Mouse (Mus musculus) urinary bladder, adult 18-20 months (tissue): ENCODE measurements around the gene Idh2.
A peak's percentile ranks its signal among the peaks of the same experiment; 100 is the strongest.

ENCODE experiments used
- DNase-seq, 2 experiments: peaks; one replicate each; pipeline ENCODE4 v3.0.0; 2022; ENCODE audit warnings: low spot score in 2 of 2, mixed read lengths in 2 of 2

Idh2 gene

DNA sequence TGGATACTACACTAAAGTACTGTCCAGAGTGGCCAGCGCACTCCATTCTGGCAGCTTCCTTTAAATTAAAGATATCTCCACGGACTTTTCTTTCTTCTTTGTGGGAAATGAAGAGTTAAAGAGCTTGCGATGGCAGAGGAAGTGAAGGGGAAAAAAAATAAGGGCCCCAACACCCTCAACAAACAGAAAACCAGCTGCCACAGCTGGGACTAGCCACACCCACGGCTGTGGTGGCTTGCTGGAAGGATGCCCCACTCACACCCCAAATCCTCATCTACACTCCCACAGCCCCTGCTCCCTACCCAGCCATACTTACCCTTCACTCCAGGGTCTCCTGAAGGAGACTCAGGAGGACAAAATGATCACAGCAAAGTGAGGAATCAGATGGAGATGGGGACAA, 7.9 kb upstream of the Idh2 start:
- no peak for DNase-seq

DNA sequence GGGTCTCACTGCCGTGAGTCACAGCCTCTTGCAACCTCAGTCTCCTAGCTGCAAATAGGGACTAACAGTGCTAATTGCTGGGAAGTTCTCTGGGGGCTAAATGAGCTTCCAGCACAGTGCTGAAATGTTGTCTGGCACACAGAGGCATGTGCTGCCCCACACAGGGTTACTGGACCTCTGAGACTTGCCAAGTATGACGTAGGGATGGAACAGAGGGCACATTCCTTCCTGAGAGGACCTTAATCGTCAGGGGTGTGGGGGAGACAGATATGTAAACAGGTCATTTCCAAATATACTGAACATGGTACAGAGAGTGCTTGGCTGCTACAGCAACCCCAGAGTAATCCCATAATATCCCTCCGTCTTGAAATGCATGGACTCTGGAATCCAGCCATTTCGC, 5.9 kb upstream of the Idh2 start:
- DNase-seq: no peak

DNA sequence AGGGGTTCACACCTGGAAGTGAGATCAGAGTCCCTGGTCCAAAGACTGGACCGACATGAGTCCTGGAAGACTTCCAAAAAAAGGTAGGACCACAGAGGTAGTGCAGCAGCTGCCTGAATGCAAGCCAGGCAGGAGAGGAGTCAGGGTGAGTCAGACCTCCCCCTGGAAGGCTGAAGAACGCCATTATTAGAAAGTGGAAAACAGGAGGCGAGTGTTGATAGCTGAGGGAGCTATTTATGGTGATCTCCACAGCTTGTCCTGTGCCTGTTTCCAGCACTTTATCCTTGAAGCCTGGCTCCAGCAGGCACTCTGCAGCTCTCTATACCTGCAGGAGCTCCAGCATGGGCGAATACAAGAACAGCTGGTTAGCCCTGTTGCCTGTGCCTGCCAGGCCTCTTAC, 4.0 kb upstream of the Idh2 start:
- no peak for DNase-seq

DNA sequence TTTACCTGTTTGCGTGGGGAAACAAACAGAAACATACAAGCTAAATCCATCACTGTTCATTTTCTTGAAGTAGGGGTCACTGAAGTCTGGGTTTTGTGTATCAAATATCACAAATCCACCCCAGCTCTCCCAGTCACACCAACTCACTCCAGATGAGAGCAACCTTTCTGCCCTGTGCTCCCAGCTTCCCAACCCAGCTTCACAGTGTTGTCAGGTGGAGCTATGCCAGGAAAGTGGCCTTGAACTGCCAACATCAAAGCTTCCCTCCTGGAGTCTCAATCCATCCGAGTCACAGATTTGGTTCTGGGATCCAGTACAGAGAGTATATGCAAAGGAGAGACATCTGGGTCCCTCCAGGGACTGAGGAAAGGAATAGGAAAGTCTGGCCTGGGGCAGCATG, 966 bp upstream of the Idh2 start:
- no peak for DNase-seq

DNA sequence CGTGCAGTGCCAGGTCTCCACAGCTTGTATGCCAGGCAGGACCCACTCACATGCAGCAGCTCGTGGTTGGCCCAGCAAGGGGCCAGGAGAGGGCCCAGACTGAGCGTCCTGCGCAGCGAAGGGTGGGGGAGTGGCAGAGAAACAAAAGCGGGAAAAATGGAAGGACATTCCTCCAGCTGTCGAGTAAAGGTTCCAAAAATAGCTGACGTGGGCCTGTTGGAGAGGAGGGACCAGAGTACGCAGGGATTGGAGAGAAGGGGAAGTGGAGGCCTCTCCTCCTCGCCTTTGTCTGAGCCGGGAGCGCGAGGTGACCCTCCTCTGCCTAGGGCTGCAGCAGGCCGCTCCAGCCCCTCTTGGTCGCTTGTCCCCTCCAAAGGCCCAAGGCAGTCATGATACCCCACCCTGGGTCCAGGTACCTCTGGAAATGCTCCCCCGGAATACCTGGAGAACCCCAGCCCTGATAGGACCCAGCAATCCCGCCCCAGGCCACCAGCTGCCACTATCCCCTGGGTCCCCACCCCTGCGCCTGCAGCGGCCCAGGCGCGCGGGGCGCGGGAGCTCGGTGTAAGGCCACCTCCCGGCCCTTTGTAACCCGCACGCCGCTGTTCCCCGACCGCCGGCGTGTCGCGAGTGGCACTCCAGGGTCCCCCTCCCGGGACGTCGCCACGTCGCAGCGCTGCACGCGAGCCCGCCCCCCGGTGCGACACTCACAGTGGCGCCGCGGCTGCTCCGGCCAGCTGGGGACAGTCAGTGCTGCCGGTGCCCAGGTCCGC, 555 bp downstream of the Idh2 start:
- DNase-seq: peak; percentile 39 to 52

DNA sequence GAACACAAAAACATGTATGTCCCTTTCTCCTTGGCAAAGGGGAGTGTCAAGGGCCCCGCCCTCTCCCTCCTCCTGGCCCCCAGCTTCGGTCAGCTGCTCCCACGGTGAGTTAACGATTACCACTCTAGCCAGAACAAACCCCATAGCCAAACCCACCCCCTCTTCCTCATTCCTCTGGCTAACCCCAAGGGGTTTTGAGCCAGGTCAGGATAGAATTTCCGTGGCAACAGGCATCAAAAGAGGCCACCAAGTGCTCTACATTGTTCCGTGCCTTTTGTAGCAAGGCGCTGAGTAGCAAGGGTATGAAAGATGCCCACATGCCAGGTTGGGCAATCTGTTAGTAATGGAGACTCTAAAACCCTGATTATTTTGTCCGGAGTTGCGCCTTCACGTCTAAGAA, 1.2 kb downstream of the Idh2 start:
- DNase-seq: no peak

DNA sequence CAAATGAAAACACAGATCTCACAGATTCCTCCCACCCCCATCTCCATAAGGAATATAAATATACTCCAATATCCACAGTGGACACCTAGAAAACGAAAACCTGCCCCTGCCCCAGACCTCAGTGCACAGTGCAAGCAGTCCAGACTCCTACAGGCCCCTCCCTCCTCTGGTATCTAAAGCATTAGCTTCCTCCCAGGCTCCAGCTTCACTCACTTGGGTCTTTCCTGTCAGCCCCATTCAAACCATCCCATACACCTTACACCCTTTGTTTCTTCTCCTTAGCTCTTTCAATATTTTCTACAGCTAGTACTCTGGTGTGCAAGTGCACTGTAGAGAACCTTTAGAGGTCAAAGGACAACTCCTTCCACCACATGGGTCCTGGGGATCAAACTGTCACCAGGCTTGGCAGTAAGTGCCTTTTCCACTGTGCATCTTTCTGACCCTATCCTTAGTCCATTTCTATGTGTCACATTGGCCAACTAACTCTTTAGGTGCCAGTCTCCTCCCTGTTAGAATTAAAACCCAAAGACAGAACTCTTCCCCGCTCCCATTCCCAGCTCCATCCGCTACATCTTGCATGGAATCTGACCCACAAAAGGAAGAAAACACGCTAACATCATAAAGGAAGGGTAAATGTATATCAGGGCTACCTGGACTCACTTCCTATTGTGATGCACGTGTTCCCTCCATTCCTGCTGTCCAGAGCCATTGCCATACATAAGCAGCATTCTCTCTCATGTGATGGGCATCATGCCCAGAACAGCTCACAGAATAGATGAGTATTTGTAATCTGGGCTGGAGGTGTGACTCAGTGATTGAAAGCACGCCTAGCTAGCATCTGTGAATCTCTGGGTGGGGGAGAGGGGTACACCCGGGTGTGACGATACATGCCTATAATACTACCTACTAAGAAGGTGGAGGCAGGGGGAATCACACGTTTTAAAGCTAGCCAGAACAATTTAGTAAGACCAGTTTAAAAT, 3.8 kb downstream of the Idh2 start:
- DNase-seq: no peak

DNA sequence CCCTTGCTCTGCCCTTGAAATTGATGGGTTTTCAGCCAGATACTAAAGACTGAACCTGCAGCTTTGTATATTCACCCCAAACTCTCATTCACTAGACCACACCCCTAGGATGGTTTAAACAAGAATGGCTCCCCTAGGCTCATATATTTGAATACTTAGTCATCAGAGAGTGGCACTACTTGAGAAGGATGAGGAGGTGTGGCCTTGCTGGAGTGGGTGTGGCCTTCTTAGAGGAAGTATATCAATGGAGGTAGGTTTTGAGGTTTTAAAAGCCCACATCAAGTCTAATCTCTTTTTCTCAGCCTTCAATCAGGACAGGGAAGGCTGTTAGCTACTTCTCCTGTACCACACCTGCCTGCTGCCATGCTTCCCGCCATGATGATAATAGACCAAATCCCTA, 8.8 kb downstream of the Idh2 start:
- DNase-seq: no peak

DNA sequence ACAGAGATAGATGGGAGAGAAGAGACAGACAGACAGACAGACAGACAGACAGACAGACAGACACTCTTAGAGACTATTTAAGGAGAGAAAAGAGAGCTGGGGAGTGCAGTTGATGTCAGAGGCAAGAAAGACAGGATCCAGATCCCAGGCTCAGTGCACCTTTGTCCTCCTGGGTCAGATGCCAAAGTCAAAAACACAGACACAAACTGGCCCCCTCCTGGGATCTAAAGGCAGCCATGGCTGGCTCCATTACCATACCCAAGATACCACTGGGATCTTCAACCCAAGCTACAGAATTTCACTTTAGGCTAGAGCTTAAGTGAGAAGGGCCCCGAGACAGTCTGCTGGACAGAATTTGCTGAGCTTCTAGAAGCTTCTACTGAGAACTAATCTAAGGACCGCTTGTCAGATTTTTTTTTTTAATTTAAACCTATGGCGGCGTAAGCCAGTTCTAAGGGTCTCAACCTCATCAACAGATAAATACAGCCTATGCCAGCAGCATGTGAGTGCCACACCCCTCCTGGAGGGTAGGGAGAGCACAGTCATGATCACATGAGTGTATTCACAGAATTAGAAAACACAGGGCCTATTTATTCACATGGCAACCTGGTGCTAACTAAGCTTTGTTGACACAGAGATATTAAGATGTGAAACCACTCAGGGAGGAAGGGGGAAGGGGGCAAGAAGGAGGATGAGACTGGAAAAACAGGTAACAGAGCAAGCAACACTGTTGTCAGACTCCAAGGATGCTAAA, 9.4 kb downstream of the Idh2 start:
- DNase-seq: no peak

DNA sequence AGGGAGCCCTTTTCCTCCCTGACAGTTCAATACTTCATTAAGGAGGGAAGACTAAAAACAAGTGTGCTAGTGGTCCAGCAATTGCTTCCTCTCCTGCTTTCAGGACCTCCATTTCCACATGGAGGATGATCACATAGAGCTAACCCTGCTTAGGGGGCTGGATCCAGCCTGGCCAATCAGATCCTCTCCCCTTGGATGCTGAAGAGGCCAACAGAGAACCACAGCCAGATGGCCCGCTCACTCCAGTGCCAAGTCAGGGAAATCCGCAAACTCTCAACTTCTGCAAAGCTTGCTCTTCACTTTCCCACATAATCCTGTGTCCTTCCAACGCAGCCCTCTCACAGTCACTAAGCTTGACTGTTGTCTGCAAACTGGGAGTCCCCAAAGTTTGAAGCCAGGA, 11.9 kb downstream of the Idh2 start:
- no peak for DNase-seq

DNA sequence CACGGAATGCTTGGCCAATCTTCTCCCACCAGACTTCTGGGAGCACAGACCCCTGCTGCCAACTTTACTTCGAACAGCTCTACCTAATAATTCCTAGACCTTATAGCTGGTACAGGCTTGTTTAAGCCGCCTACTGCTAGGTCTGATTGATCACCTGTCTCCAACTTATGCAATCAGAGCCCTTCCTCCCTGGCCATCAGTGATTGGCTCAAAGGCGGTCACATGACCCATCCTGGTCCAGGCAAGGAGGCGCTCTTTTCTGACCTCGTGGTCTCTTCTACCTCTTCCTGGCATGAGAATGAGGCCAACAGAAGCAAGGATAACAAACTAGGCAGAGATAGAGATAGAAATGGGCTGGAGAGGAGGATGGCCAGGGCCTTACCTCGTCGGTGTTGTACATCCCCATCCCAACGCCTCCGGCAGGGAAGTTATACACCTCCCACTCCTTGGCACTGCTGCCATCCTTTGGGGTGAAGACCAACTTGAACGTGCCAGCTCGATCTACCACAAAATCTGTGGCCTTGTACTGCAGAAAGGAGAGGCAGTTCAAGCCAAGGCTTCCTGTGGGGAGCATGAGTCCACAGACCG, 16.7 kb downstream of the Idh2 start:
- DNase-seq: no peak

DNA sequence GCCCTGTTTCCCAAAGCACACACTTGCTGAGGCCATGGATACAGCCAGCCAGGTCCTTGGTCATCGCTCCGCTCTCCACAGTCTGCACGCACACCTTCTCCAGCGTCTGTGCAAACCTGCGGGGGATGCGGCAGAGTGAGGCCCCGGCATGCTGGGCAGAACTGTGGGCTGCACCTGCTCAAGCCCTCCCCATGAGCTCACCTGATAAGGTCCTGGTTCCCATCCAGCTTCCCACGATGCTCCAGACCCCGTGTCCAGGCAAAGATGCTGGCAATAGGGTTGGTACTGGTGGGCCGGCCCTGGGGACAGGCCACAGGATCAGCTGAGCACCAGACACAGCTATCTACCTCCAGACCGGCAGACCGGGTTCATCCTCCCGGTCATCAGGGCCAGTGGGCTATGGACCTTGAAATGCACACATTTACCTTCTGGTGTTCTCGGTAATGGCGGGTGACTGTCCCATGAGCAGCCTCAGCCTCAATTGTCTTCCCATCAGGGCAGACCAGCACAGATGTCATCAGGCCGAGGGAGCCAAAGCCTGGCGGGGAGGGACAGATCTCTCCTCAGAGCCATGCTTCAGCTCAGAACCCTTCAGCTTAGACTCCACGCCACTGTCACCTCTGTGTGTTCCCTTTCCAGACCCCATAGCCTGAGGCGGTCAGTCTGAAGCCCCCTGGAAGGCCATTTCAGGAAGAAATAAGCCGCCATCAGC, 19.4 kb downstream of the Idh2 start:
- DNase-seq: no peak

DNA sequence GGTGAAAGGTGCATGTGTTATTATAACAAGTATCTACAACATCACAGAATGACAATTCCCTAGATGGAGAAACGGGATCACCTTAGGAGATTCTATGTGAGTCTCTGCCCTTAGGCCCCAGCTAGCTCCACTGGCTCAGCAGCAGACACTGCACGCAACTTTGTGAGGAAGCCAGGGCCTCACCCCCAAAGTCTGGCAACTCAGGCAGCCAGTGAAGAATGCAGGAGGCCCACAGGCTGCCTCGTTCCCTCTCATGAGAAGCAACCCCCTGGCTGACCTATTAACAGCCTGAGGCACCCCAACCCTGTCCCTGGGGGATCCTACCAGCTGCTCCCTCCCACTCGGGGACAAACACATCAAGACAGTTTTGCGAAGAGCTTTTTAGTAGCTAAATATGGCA, 20.7 kb downstream of the Idh2 start:
- no peak for DNase-seq

DNA sequence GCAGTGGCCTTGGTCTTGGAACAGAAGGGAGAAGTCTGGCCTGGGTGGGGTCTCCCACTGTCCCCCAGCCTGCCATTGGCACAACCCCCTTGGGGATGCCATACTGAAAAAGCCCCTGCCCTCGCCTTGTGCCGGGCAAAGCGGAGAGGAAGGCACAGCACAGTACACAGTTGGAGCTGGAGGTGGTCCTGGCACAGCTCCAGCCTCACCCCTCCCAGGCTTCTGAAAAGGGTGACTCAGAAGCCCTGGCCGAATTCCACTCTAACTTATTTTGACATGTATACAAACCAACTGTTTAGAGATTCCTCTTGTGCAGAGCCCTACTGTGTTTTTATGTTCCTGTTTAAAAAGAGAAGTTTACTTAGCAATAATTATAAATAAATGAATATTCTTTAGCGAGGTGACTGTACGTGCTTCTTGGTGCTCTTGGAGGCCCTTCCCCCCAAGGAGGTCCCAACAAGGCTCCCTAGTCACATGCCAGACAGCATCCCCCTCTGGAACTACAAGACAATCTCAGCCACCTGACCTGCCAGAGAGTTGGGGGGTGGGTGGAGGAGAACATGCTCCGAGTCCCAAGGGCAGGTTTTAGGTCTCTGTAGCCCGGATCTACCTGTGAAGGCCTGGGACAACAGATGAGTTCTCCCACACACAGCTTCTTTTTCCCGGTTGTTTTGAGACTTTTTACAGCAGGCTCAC, 22.7 kb downstream of the Idh2 start:
- peak; percentile 55 to 74 for DNase-seq

DNA sequence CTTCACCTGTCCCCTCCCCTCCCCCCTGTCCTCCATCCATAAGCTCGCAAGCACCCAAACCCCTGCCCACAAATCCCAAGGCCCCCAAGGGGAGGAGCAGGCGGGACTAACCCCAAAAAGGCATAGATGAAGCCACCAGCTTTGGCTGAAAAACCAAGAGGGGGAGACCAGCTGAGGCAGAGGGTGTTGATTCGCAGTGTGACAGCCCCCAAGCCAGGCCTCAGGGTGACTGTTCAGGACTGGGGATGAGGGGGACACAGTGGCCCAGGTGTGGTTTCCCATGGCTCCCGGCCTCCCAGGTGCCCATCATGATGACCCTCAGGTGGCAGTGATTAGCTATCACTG, 23.4 kb downstream of the Idh2 start:
- DNase-seq: no peak

DNA sequence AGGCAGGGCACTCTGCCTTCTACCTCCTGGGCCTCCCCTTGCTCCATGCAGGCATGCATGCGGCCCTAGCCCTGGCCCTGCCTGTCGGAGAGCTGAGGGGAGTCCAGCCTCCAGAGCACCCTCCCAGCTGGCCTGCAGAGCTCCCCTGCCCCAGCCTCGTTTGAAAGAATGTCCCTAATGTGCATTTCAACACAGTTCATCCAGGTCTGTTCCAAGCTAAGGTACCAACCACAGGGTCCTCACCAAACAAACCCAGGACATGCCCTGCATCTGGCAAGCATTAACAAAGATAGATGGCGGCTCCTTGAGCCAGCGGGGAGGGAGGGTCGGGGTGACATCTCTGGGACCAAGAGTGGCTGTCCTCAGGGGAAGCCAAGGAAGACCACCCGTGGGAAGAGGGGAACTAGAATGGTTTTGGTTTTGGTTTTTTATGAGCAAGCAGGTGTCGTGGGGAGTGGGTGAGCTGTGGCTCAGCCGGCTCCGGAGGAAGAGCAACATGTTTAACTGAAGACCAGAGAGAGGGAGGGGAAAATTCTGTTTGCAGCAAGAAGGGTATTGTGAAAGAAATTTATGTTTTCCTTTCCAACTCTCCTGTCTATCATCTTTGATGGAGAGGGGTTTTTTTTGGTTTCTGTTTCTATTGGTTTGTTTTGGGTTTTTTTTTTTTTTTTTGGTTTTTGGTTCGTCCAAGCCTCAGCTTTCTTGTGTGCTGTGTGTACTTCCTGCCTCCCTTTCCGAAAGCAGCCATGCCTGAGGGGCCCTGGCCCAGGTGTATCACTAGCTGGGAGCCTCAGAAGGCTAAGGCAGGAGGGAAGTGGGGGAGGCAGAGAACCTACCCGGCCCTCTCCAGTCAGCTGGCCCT, 24.0 kb downstream of the Idh2 start:
- DNase-seq: no peak

DNA sequence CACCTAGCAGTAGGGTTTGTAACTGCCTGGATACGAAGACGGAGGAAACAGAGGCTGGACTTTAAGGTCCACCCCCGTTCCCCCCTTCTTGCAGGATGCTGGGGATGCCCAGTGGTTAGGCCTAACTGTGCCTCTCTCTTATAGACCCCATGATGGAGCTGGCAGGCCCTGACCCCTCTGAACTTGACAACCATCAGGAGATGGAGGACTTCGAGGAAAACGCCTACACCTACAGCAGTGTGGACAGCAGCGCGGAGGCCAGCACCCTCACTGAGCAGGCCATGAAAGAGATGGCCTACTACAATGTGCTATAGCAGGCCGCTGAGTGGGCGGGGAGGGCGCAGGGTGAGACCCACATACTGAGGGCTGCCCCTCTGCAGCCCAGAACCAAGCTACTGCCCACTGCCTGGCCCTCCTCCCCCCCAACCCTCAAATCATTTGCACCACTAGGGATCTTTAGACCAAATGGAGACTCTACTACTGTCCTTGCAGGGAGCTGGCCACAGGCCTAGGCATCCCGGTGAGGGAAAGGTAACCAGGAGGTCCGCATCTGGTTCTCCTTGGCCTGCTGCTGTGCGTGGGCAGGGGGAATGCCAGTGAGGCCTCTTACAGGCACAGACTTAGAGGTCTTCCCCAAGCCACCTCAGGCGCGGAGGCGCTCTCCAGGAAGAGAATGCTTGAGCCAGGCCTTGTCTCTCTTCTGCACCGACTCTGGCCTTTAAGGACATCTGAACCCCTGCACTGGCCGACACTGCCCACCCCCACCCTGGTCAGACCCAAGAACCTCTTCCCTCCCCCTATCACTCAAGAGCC, 24.8 kb downstream of the Idh2 start:
- no peak for DNase-seq

DNA sequence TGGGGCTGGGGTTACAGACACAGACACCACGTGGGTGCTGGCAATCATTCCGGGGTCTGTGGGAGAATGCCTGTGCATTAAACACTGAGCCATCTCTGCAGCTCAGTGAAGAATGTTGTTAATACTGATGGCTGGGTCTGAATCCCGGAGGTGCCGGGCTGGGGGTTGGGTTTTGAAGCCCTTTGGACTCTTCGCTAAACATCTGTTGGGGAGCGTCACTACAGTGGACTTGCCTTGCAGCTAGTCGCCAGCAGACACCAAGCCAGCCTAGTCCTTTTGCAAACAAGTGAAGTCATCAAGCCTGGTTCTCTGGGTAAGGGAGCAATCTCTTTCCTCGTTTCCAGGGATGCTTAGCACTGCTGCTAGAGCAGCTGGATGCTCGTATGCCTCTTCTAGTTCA, 27.0 kb downstream of the Idh2 start:
- no peak for DNase-seq
